Mouse (Mus musculus): Measurements from ENCODE around the gene Per1.
A peak's percentile ranks its signal among the peaks of the same experiment; 100 is the strongest.

Gene Per1

GRCm38 (mm10) chr11:69099177-69099914 lies 4.3 kb downstream of the Per1 start:
- peak in 1 of 2 experiments; percentile 59 for DNase-seq (ENCODE audit: low spot score in 2 of 2)

- peak; percentile 79 to 92 for DNase-seq (ENCODE audit: low spot score in 2 of 2)
Measured at GRCm38 (mm10) chr11:69099915-69100345, 4.9 kb downstream of the Per1 start.

GRCm38 (mm10) chr11:69100639-69101360 lies 5.8 kb downstream of the Per1 start:
- DNase-seq (ENCODE audit: low spot score in 2 of 2) = no peak

- DNase-seq (ENCODE audit: low spot score in 2 of 2) = no peak
Measured at GRCm38 (mm10) chr11:69101604-69102402, 6.8 kb downstream of the Per1 start.

GRCm38 (mm10) chr11:69102403-69102725 lies 7.3 kb downstream of the Per1 start:
- DNase-seq (ENCODE audit: low spot score in 2 of 2) = no peak

- DNase-seq (ENCODE audit: low spot score in 2 of 2) = no peak
Measured at GRCm38 (mm10) chr11:69103121-69103520, 8.1 kb downstream of the Per1 start.

GRCm38 (mm10) chr11:69103531-69104435 lies 8.8 kb downstream of the Per1 start:
- no peak for DNase-seq (ENCODE audit: low spot score in 2 of 2)

GRCm38 (mm10) chr11:69104487-69104886 lies 9.5 kb downstream of the Per1 start:
- no peak for DNase-seq (ENCODE audit: low spot score in 2 of 2)

GRCm38 (mm10) chr11:69105227-69105626 lies 10.2 kb downstream of the Per1 start:
- no peak for DNase-seq (ENCODE audit: low spot score in 2 of 2)

GRCm38 (mm10) chr11:69105796-69106195 lies 10.8 kb downstream of the Per1 start:
- DNase-seq (ENCODE audit: low spot score in 2 of 2) = no peak

- DNase-seq (ENCODE audit: low spot score in 2 of 2) = no peak
Measured at GRCm38 (mm10) chr11:69106299-69106698, 11.3 kb downstream of the Per1 start.

- no peak for DNase-seq (ENCODE audit: low spot score in 2 of 2)
Measured at GRCm38 (mm10) chr11:69106842-69107241, 11.8 kb downstream of the Per1 start.

GRCm38 (mm10) chr11:69107676-69108075 lies 12.7 kb downstream of the Per1 start:
- no peak for DNase-seq (ENCODE audit: low spot score in 2 of 2)

- DNase-seq (ENCODE audit: low spot score in 2 of 2) = no peak
Measured at GRCm38 (mm10) chr11:69108223-69108622, 13.2 kb downstream of the Per1 start.

- no peak for DNase-seq (ENCODE audit: low spot score in 2 of 2)
Measured at GRCm38 (mm10) chr11:69109032-69109900, 14.2 kb downstream of the Per1 start.

GRCm38 (mm10) chr11:69110319-69111046 lies 15.5 kb downstream of the Per1 start:
- DNase-seq (ENCODE audit: low spot score in 2 of 2) = peak; percentile 92 to 94

- DNase-seq (ENCODE audit: low spot score in 2 of 2) = no peak
Measured at GRCm38 (mm10) chr11:69111051-69111810, 16.2 kb downstream of the Per1 start.

- DNase-seq (ENCODE audit: low spot score in 2 of 2) = no peak
Measured at GRCm38 (mm10) chr11:69111865-69112264, 16.8 kb downstream of the Per1 start.

- DNase-seq (ENCODE audit: low spot score in 2 of 2) = no peak
Measured at GRCm38 (mm10) chr11:69114018-69114417, 19.0 kb downstream of the Per1 start.

All from spleen, postnatal 10 days (tissue).